Mouse (Mus musculus): ENCODE results near the gene Klf6.

- TF ChIP-seq CTCF (IDR thresholded peaks at IDR 0.05; ENCODE audit: borderline replicate concordance, insufficient read depth, low read depth, low read length) = no peak
- TF ChIP-seq POLR2A (IDR thresholded peaks at IDR 0.05; ENCODE audit: borderline replicate concordance, insufficient read depth, low read length) = no peak
Measured at GRCm38 (mm10) chr13:5860651-5861156, 578 bp upstream of the Klf6 start.
